Mouse (Mus musculus): ENCODE data around the gene Ppm1g.
"Not testable (repeated sequence)": the region's sequence is repeated elsewhere in the genome, so short reads cannot be mapped to it uniquely, and the experiment has no call there.

The Ppm1g gene

DNA sequence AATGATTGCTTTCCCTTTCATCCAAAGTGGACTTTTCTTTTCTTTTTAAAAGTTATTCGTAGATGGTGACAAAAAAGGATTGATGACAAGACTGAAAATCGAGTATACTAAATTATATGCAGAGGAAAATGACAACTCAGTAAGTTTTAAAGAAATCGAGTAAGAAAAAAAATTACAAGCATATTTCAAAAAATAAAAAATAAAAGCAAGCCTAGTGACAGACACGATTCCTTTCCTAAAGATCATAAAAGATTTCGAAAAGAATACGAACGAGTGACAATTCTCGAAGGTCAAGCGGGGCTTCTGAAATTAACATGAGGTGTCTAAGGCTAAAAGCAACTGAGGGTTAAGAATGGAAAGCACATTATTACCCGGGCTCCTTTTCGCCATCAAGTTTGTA is 1.0 kb downstream of the Ppm1g start:
- no peak for DNase-seq (ENCODE audit: low read depth, low spot score)

DNA sequence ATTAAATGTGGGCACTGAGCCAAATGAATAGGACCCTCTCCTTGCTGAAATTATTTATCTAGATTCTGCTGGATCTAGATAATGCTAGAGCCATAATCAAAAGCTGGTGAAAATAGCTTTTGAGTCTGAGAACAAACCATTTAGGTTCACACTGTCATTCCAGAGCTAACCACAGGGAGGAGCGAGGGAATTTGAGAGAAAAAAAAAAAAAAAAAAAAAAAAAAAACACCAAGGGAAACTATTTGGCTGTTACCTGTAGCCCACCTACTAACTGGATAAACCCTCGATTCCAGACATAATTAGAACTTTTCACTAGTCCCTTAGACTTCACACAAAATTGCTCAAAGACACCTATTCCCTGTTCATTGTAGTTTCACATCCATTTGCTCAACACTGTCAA is 1.4 kb downstream of the Ppm1g start:
- DNase-seq (ENCODE audit: low read depth, low spot score) = peak; percentile 67

DNA sequence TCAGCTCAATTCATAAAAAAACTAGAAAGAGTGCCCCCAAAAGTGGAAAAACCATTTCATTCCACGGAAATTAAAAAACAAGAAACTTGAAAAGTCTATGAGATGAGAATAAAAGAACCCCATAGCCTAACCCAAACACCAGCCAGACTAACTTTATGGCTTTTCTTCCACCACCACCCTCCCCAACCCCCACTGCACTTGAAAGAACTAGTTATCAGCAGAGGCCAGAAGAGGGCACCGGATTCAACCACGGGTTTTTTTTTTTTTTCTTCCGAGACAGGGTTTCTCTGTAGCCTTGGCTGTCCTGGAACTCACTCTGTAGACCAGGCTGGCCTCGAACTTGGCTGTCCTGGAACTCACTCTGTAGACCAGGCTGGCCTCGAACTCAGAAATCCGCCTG is 2.2 kb downstream of the Ppm1g start:
- DNase-seq (ENCODE audit: low read depth, low spot score) = peak; percentile 40

DNA sequence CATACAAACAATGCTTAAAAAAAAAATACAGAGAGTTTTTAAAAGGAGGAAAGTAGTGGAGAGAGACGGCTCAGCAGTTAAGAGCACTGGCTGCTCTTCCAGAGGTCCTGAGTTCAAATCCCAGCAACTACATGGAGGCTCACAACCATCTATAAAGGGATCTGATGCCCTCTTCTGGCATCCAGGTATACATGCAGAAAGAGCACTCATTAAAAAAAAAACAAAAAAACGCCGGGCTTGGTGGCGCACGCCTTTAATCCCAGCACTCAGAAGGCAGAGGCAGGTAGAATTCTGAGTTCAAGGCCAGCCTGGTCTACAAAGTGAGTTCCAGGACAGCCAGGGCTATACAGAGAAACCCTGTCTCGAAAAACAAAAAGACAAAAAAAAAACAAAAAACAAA is 3.9 kb downstream of the Ppm1g start:
- not testable (repeated sequence) for DNase-seq (ENCODE audit: low read depth, low spot score)

DNA sequence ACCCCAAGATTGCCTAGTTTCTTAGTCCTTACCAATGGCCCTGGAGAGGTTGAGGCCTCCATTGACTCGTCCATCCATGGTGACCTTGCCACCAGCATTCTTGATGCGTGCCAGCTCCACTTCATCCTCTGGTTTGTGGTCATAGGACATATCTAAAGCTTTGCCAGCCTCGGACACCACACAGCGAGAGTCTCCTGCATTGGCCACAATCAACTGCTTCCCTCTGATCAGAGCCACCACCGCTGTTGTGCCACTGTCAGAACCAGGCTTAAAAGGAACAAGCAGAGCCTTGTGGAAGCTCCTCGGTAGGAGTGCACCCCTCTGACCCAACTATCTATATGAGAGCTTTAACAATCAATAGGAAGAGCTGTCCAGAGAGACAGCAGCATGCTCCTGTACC is 16.1 kb downstream of the Ppm1g start:
- DNase-seq (ENCODE audit: low read depth, low spot score) = no peak

DNA sequence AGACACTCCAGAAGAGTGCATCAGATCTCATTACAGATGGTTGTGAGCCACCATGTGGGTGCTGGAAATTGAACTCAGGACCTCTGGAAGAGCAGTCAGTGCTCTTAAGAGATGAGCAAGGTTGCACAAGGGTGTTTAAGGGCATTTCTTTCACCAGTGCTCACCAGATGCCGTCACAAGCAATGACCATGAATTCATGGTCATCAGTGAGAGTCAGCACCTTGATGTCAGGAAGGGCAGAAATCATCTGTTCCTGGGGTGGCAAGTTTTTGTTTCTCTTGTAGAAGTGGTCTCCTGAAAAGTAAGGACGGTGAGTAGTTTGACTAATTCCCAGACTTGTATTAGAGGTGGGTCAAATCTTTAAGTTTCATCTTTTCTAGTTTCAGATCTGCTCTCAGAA is 16.6 kb downstream of the Ppm1g start:
- DNase-seq (ENCODE audit: low read depth, low spot score) = no peak

DNA sequence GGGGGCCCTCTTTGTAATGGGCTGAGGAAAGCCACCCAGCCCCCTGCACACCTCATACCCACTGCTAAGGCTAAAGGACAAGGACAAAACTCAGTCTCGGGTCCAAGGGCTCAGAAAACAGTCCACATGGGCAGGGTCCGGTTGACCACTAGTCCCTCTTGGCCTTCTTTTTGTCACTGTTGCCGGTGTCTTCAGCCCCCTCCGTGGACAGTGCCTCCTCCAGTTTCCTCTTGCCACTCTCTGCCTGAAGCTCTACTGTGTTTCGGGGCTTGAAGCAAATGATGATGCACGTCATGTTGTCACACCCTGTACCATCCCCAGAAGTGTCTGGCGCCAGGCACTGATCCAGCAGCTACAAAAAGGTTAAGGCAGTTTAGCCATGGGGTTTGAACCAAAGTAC is 17.6 kb downstream of the Ppm1g start:
- no peak for DNase-seq (ENCODE audit: low read depth, low spot score)

DNA sequence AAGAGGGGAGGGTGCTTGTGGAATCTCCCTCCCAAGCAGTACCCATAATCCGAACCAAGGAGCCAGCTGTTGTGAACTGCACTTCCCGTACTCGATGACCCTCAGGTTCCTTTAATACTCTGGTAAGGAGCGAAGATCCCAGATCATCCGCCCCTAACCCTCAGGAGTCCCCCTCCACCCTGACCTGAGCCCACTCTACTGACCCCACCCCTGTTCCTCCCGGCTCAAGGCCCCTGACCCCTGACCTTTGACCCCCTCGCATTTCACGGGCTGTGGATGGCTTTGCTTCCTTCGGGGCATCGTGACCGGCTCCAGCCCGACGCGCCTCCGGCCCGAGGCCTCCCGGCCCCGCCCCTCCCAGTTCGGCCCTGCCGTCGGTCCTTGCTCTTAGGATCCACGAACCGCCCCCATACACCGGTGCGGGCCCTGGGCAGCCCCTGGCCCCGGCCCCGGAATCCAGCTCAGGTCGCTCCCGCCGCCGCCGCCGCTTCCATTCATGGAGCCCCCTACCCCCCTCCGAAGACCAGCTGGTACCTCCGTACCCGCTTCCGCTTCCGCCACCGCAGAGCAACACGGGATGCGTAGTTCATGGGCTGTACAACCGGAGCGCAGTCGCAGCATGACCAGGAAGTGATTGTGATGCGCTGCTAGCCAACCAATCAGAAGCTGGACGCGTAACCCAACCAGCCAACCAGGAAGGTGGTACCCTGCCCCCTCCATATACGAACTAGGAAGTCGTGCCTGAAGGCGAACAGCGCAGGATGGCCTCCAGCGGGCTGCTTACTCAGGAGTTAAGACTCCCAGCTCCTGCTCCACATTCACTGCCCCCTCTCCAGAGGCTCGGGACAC is 18.5 kb downstream of the Ppm1g start, which contains the start of gene Zfp513:
Zfp513 (minus strand) TSS at position 562 of the 849 bp plus-strand sequence.
- DNase-seq (ENCODE audit: low read depth, low spot score) = peak; percentile 99

DNA sequence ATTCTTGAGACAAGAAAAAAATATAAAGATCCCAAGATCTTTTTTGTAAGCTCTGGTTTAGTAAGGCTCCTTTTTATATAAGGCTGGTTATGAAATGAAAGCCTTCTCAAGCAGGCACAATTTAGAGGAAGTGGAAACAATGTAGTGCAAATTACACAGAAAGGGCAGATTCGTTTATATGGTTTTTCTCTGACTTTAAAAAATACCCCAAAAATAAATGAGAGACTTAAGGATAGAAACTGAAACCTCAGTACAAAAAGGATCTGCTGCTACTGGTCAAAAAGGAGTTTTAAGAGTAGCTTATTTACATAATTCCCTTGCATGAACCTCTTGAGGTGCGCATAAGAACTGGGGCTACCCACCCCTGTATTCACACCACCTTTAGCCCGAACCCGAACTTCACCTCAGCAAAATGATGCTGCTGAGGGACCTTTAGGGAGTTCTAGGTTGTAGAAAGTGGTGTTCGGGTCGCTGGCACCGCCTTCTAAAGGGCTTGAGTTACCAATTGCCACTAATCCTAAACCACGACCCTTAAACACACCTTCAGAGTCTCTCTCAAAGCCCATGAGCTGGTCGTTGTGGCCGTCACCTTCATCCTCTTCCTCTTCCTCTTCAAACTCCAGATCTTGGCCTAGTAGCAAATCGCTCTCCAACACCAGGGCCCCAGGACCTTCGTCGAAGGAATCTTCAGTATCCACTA is 19.3 kb downstream of the Ppm1g start:
- no peak for DNase-seq (ENCODE audit: low read depth, low spot score)

DNA sequence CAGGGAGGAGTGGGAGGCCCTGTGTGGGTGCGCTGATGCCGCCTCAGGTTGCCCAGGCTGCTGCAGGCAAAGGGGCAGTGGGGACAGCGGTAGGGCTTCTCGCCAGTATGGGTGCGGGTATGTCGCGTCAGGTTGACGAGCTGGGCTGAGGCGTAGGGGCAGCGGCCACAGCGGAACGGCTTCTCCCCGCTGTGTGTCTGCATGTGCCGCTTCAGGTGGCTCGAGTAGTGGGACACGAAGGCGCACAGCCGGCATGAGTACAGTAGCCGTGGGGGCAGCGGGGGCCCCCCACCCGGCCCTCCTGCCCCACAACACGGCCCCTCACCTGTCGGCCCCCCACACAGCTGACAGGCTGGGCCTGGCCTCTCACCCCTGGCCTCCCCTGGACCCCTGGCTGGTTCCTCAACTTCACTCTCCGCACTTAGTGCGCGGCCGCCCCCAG is 20.1 kb downstream of the Ppm1g start:
- DNase-seq (ENCODE audit: low read depth, low spot score) = peak; percentile 17

DNA sequence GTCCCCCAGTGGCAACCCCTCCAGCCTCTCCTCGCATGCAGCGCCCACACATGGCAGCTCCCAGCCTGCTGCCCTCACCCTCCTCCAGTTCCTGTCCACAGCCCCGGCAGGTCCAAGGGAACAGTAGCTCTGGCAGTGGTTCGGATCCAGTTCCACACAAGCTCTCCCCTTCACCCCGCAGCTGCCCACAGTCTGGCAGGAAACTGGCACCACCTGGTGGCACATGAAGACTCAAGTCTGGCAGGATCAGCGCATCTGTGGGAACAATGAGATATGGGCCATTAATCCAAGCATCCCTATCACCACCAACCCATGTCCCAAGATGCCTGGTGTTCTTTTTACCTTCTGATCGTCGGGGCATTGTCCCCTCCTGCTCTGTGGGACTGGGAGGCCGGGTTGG is 20.6 kb downstream of the Ppm1g start:
- peak; percentile 18 for DNase-seq (ENCODE audit: low read depth, low spot score)

DNA sequence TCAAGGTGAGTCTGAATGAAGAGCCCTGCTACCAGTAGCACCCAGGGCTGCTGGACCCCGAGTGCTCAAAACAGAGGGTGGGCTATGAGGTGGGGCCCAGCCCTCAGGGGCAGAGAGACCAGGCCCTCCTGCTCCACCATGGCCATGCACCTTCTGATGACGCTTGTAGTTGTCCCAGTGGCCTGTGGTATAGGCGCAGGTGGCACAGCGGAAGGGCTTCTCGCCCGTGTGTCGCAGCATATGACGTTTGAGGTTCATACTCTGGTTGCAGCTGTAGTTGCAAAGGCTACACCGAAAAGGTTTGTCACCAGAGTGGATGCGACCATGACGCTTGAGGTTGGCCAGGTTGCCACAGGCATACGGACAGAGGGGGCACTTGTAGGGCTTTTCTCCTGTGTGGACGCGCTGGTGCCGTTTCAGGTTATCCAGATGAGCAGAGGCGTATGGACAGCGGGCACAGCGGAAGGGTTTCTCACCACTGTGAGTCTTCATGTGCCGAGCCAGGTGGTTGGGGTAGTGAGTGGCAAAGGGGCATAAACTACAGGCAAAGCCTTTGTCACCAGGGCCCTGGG is 21.1 kb downstream of the Ppm1g start:
- DNase-seq (ENCODE audit: low read depth, low spot score) = peak; percentile 9

DNA sequence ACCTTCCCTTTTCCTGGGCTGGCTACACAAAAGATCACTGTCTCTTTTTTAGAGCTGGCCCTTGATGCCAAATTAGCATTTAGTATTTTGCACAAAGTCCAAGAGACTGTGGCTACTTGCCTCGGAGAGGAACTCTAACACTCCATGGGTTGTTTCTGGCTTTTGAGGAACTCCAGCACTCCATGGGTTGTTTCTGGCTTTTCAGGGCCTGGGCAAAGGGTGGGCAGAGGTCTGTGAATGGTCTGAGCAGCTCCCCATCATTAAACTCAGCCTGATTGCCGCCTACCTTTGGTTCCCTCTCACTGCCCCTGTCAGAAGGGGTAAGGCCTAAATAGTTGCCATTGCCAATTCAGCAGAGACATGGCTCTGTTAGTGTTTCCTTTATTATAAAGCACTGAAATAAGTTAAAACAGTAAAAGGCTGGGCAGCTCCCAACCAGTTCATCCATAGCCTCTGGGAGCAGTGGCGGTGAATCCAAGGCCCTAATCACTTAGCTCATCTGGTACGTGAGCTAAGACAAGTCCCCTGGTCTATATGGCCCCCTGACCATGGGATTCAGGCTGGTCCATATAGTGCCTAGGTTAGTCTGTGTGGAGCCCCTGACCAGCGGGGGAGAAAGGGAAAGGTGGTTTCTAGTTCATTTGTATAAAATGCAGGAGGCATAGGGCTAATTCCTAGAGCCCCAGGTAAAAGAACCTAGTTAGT is 21.7 kb downstream of the Ppm1g start:
- no peak for DNase-seq (ENCODE audit: low read depth, low spot score)

DNA sequence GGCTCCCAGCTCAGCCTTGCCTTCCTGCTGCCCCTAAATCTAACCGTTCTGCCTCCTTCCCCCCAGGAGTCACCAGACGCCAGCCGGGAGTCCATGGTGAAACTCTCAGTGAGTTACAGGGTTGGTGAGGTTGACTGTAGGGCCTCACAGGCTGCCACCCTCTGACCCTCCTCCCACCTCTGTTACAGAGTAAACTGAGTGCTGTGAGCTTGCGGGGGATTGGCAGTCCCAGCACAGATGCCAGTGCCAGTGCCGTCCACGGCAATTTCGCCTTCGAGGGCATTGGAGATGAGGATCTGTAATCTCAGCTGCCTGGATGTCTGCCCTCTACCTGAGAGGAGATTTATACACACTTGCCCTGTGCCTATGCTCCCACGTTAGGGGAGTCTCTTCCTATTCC is 22.3 kb downstream of the Ppm1g start:
- no peak for DNase-seq (ENCODE audit: low read depth, low spot score)

DNA sequence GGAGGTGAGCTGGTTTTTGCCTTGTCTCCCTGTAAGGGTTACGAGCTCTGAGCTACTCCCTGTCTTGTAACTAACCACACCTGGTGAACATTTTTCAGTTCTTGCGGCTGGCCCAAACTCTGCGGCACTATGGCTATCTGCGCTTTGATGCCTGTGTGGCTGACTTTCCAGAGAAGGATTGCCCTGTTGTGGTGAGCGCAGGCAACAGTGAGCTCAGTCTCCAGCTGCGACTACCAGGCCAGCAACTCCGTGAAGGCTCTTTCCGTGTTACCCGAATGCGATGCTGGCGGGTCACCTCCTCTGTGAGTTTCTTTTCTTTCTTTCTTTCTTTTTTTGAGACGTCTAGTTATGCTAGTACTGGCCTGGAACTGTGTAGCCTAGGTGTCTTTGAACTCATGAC is 23.4 kb downstream of the Ppm1g start:
- DNase-seq (ENCODE audit: low read depth, low spot score) = no peak

DNA sequence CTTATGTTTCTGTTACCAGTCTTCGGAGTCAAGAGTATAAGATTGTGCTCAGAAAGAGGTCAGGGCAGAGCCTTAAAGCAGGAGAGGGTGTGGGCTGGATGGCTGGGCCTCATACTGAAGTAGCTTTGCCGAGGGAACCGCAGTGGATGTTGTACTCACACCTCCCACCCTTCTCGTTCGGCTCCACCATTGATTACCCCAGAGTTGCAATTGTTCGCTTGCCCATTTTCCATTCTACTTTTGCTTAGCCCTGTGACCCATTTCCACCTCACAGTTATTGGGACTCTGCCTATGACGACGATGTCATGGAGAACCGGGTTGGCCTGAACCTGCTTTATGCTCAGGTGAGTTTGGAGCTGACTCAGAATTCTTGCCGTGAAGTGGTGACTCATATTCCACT is 24.3 kb downstream of the Ppm1g start:
- DNase-seq (ENCODE audit: low read depth, low spot score) = no peak

DNA sequence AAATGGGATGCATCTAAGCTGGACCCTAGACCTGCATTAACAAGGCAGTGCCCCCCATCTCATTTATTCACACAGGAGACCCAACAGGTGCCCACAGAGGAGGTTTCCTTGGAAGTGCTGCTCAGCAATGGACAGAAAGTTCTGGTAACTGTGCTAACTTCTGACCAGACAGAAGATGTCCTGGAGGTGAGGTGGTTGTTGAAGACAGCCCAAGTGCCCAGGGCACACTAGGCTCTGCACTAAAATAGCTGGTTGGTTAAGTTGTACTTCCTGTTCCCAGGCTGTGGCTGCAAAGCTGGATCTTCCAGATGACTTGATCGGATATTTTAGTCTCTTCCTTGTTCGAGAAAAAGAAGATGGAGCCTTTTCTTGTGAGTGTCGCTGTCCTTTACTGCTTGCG is 24.8 kb downstream of the Ppm1g start:
- DNase-seq (ENCODE audit: low read depth, low spot score) = no peak

DNA sequence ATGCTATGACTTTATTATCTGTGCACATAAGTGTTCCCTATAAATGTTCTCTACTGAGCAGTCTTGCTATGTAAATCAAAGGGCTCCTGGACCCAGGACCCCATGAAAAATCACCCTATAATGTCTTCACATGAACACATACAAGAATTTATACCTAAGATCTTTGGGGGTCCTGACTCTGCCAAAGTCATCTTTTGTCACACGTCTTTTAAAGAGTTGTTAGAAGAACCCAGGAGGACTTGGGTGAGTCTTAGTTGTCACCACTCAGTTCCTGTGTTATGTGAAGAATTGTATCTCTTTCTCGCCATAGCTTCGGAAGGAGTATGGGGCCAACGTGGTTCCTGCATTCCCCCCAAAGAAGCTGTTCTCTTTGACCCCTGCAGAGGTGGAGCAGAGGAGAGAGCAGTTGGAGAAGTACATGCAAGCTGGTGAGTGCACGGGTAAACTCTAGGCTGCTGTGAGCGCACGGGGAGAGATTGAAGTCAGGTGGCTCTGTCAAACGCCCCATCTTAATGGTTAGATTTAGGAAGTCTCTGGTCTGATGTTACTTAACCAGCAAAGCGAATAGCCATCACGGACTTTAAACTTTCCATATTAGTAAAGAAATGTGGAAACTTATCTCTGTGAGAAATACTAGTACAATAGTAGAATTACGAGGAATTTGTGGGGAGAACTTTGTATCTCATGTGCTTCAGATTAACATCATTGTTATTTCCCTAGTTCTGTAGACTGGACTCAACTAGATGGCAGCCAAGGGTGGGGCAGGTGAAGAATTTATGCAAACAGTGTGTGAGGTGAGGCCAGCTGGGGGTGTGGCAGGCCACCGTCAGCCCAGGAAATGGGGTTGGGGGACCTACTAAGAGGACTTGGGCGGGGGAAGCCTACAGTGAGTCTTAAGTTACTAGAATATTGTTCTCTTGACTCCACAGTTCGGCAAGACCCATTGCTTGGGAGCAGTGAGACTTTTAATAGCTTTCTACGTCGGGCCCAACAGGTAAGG is 25.7 kb downstream of the Ppm1g start:
- DNase-seq (ENCODE audit: low read depth, low spot score) = peak; percentile 79

DNA sequence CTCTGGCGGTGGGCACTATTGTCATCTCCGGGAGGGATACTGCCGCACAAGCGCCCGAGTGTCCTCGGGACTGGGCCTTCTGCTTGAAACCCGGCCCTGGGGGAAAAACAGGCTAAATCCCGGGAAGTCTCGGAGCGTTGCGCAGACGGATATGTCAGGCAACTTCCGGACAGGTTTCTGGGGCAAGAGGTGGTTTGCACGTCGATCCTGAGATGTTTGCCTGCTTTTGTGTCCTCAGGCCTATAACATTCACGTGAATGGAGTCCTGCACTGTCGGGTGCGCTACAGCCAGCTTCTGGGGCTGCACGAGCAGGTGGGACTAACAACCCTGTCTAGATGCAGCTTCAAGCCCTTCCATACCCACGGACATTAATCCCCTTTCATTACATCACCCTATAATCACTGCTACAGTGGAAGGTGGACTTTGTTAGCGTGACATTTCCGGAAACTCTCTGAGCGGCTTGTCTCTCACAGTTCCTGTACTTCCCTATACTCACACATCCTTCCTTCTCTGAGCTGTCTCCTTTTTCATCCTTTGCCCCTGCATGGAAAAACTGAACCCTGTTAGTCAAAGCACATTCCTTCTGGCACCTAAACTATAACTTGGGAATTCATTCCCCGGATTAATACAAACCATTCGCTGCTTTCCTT is 26.7 kb downstream of the Ppm1g start:
- peak; percentile 38 for DNase-seq (ENCODE audit: low read depth, low spot score)

DNA sequence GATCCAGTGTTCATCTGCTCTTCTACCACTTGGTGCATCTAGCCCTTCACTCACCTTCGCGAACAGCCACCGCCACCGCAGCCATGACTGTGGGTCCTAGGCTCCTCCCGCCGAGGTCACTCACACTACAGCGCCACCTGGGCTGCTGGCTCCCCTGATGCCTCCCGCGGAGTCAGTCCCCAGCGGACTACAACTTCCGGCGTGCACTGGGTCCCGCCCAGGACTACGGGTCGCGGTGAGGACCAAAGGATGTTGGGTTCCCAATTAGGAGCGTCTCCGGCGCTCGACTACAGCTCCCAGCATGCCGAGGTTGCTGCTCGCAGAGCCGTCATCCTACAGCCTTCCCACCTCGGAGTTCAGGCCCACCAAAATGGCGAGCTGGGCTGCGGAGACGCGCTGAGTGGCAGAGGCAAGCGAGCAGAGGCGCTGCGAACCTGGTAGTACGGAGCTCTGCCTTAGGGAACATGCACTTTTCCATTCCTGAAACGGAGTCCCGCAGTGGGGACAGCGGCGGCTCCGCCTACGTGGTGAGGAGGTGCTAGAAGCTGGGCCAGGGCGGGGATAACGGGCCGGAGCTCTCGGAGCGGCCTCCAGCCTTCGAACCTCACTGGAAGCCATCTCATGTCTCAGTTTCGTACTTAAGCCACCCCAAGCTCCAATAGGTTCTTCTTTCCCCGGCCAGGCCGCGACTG is 27.4 kb downstream of the Ppm1g start, which contains the start of the genes Snx17 and Eif2b4:
Snx17 (plus strand) TSS at position 289 of the 692 bp plus-strand sequence.
Eif2b4 (minus strand) TSS at position 492 of the 692 bp plus-strand sequence.
- peak; percentile 99 for DNase-seq (ENCODE audit: low read depth, low spot score)
